Mouse (Mus musculus): Measurements from ENCODE around the gene Thada. TPM values are rescaled to one million over a fixed set of nuclear protein-coding genes. Genes with fewer than 3 reads are reported as not detected.

Thada gene
- polyA plus RNA-seq, 1 experiment: 2.2 TPM

DNA sequence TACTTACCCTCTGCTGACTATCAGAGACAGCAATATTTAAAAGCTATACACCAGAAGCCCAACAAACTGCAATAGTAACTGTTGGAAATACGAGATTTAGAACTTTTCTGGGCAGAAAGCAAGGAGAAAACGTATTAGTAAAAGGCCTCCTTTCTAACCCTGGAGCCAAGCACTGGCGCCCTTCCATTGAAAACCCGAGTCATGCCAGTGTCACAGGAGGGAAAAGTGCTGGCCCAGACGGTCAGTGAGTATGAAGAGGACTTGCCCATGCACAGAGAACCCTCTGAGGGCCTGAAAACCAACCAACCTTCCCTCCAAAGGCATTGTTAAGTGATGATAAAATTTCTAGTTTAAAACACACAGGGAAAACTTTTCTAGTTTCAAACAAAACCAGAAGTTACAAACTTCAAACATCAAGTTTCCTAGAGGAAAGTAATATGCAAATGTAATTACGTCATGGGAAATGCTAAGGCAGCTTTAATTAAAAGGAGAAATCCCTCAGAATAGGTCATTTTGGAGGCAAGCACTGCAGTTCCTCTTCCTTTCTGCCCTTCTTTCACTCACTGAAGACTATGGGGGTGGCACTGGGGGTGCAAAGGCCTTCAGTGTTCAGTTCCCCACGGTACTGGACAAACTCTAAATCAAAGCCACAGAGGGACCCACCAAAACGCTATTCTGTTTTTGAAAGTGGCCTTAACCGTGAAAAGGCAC, 100.8 kb downstream of the Thada start:
- TF ChIP-seq GATA1 (IDR thresholded peaks at IDR 0.05; ENCODE audit: low read length): no peak

DNA sequence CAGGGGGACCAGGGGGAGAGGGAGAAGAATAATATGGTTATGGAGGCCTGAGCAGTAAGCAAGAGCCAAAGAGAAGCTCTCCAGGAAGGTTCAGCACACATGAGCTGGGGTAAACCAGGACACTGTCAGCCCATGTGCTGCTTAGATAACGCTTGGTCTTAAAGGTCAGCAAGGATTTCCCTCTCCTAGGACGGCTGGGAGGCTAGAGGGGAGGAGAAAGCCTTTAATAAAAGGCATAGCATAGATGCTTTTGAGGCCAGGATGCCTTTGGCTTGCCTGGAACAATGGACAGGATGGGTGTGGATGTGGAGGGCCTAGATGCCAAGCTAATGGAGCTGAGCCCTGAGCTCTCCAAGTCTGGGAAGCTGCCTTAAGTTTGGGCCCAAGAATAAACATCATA, 102.6 kb downstream of the Thada start:
- TF ChIP-seq GATA1 (IDR thresholded peaks at IDR 0.05; ENCODE audit: low read length): no peak

DNA sequence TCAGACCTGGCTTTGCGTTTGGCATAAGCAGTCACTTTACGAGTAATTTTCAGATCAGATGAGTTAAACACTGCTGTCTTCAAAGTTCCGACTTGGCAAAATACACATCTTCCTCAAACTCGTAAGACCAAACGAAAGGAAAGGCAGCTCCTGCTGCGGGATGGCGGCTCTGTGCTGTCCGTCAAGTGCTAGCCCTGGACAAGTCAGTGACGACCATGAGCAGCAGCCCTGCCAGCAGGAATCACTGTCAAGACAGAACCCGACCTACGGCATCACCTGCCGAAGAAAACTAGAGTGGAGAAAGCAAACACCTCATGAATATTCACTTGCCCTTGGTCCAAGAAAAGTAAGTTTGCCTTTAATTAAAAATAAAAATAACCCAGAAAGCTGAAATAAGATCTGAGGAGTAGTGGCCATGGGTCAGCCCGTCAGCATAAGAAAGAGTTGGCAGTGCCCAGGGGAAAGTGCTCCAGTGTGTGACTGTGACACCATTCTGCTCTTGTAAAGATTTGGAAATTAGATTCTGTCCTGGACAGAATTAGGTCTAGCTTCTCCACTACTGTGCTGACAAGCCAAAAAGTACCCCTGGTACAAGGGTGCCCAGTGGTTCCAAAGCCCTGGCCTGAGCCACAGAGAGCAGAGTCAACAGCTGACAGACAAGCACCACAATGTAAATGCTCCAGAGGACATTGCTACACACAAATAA, 103.3 kb downstream of the Thada start:
- no peak for TF ChIP-seq GATA1 (IDR thresholded peaks at IDR 0.05; ENCODE audit: low read length)

DNA sequence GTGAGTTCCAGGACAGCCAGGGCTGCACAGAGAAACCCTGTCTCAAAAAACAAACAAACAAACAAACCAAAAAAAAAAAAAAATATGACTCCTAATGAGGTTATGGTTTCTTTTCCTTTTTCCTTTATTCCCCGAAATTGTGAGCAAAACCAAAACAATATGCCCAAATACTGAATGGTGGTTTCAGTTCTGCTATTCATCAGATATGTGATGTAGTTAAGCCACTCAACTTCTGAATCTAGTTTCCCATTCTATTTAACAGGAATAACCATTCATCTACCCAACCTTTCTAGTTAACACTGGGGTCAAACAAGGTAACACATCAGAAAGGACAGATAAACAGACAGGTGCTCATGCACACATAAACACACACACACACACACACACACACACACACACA, 105.0 kb downstream of the Thada start:
- TF ChIP-seq GATA1 (IDR thresholded peaks at IDR 0.05; ENCODE audit: low read length): no peak

DNA sequence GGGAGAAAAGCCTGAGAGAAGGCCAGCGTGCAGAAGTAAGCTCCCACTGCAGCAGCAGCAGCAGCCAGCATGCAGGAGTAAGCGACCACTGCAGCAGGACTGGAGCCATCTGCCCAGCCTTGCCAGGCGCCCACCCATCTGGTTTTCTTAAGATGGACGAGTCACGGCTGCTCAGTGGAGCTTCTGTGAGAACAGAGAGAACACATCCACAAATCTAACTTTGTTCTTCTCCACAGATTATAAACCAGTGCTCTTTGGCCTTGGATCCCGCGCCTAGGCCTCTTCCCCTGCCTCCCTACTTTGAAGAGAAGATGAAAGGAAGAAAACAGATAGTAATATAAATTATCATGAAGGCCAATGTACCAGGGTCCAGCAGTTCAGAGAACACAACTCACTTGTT, 106.2 kb downstream of the Thada start:
- TF ChIP-seq GATA1 (IDR thresholded peaks at IDR 0.05; ENCODE audit: low read length): no peak

DNA sequence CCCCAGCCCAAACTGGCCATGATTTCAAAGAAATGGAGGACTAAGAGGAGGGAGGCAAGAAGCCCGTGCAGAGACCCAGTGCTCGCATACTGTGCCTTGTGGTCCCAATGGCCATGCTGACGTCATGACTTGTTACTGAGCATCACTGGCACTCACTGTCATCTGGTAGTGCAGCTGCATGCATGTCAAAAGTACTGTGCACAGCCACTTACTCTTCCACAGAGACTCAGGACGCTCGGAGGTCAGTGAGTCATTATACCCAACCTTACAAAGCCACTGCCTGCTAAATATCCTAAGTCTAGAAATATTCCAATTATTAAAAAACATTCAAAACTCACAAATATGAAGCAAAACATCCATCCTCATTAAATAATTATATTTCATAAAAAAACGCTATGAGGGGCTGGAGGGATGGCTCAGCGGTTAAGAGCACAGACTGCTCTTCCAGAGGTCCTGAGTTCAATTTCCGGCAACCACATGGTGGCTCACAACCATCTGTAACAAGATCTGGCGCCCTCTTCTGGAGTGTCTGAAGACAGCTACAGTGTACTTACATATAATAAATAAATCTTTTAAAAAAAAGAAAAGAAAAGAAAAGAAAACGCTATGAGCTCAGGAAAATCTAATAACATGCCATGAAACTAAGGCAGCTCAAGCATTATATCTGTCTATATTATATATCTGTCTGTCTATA, 106.9 kb downstream of the Thada start:
- TF ChIP-seq GATA1 (IDR thresholded peaks at IDR 0.05; ENCODE audit: low read length): no peak

DNA sequence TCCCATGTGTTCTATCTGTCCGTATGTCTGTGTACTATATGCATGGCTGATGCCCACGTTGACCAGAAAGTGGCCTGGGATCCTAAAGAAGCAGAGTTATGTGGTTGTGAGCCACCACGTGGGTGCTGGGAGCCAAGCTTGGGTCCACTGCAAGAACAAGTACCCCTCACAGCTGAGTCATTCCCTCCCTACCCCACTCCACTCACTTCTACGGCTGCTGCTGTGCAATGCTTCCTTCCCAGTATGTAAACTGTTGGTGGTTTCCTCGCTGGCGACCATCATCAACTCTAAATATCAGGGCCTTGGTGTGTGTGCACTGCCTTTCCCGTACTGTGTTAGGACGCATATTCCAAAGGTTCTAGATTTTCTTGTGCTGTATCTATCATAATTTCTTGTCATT, 108.2 kb downstream of the Thada start:
- no peak for TF ChIP-seq GATA1 (IDR thresholded peaks at IDR 0.05; ENCODE audit: low read length)

DNA sequence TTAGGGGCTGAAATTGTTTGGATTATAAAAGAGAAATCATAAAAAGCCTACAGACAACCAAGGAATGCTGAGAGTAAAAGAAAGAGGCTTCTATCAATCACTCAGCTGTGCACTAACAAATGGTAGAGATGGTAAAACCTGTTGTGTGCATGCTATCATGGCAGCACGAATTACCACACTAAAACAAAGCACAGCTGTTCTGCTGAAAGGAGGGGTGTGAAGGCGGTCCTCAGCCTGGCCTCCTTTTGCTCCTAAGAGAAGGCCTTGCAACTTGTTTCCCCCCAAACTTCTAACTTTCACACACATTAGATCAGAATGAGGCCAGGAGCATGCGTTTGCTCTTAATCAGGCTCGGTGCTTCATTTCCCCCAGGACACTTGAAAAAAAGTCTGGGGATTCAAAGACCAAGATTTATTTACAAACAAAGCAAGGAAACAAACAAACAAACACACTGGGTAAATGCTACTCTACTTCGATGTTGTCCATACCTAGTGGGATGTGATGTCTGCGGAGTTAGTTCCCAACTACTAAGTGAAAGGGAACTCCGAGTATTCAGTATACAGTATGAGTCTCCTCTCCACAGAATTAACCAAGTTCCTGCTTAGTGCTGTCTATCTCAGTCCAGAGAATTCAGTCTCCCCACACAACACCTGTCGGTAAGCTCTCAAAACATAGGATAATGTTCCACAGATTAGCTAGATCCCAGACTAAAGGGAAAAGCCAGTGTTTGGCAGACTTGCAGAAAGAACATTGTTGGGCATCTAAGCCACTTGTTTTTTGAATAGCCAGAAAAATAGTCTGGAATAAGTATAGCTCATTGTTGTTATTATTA, 109.7 kb downstream of the Thada start:
- TF ChIP-seq GATA1 (IDR thresholded peaks at IDR 0.05; ENCODE audit: low read length): no peak

DNA sequence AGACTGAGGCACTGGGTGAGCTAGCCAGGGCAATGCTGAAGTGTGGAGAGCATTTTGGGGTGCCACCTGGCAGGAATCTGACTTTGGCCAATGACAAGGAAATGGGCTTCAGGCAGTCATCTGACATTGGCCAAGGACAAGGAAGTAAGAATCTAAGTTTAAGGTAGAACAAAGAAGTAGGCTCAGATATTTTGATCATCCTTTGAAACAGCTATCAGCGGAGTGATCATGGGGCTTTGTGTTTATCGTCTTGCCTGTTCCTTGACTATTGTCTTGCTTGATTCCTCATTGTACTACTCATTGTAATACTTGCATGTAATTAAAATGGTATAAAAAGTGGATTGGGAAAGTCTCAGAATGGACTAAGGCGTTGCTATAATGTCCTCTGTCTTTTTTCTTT, 111.0 kb downstream of the Thada start:
- TF ChIP-seq GATA1 (IDR thresholded peaks at IDR 0.05; ENCODE audit: low read length): no peak

DNA sequence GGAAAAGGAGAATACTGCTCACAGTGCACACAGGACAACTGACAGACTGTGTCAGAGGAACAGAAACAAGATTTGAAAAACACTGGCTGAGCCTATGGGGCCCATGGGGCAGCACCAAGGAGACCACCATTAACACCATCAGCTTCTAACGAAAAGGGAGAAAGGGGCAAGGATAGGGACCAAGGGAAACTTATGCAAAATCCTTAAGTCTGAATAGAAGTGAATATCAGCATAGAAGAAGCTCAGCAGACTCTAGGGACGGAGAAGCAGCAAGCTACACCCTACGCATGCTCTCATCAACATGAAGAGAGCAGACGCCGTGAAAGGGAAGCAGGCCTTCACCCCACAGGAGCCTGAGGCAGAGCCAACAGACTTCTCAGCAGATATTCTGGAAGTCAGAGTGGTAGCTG, 112.1 kb downstream of the Thada start:
- TF ChIP-seq GATA1 (IDR thresholded peaks at IDR 0.05; ENCODE audit: low read length): no peak

DNA sequence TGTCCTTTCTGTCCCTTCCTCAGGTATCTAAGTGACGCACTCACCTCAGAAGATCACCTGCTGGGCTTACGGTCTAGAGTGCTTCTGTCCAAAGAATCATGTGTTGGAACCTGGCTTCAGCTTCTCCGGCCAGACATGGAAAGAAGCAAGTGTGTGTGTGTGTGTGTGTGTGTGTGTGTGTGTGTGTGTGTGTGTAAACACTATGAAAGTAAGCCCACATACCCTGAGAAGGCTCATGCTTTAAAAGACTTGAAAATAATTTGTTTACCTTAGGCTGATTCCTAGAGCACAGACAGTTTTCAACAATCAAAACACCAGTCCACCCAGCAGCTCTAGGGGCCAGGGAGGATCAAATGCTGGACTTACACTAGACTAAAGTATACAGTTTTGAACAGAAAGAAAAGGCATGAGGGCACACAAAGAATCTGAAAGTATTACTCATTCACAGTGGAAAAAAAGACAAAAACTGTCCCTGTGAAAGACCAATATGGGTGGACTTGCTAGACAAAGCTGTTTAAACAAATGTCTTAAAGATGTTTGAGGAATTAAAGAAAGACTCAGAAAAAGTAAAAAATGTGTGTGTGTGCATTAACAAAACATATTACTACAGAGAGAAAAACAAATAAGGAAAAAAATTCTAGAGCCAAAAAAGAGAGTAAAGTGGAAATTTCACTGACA, 112.6 kb downstream of the Thada start:
- TF ChIP-seq GATA1 (IDR thresholded peaks at IDR 0.05; ENCODE audit: low read length): no peak

DNA sequence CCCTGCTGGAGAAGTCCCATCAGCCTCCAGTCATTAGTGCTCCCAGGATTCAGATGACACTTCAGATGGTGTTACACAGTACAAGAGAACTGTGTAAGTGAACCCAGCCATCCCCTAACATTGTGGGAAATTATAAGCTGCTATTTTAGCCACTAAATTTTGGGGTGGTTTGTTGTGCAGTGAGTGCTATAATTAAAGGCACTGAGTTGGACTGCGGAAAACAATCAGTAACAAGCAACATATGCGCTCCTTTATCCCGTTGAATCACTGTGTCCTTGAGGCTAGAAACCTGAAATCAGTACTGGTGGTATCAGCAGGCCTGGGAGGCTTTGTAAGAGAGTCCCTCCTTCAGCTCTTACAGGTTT, 113.2 kb downstream of the Thada start:
- no peak for TF ChIP-seq GATA1 (IDR thresholded peaks at IDR 0.05; ENCODE audit: low read length)

DNA sequence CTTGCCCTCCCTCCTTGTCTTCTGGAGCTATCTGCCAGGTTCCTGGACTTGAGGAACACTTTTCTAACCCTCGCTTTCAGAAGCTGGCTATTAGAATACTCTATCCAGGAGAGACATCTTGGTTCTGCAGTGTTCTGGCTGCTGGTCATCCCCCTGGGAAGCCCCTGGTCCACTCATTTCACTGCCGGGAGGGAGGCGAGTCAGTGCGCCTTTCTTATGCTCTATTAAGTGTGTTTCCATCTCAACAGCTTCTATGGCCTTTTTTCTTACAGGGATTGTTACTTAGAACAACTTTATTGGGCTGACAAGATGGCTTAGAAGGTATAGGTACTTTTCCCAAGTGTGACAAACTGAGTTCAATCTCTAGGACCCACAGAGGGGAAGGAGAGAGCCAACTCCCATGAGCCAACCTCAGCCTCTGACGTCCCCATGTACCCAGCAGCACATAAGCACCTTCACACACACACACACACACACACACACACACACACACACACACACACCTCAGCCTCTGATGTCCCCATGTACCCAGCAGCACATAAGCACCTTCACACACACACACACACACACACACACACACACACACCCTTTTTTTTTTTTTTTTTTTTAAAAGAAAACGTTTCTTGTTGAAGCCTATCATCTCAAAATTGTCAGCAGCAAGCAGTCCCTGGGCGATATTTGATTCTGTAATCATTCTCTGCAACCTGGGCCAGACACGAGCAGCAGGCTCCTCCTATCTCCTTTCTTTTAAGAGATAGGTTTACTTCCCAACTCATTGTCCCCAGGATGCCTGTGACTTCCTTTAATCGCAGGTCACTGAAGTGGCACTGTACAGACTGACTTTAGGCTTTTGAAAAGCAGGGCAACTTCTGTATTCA, 113.9 kb downstream of the Thada start:
- TF ChIP-seq GATA1 (IDR thresholded peaks at IDR 0.05; ENCODE audit: low read length): no peak

DNA sequence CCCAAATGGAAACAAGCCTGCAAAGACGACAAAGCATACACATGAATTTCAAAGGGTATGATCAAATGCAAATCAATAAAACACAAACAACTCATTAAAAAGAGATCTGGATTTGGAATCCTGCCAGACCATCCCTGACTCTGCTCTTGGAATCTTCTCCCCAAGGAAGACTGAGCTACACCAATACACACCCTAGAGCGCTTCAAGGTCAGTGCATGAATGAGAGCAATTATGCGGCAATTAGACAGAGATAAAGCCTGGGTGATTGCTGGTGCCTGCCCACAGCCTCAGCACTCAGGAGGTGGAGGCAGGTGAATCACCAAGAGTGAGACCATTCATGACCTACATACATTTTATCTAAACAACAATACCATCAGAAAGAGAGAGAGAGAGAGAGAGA, 114.7 kb downstream of the Thada start:
- TF ChIP-seq GATA1 (IDR thresholded peaks at IDR 0.05; ENCODE audit: low read length): no peak

Data from G1E-ER4 (cell line).